Mouse (Mus musculus) kidney, embryonic 15.5 days (tissue): ENCODE measurements around the gene Avpr2. TPM values are rescaled to one million over a fixed set of nuclear protein-coding genes. Genes with fewer than 3 reads are reported as not detected.
A peak's percentile ranks its signal among the peaks of the same experiment; 100 is the strongest.

Experiments used
- ATAC-seq: fragments of 200-750 bp; cut with Nextera tagmentation; replicated peaks from 2 replicates; pipeline ENCODE4 v1.8.0; 2017; ENCODE audit warnings: moderate TSS enrichment; ENCODE audit not compliant: low FRiP score
- H3K27ac ChIP-seq: fragments of 300-500 bp; sonication (generic); 2 replicates; pipeline ENCODE4 v1.5.1; 2015; ENCODE audit warnings: mild to moderate bottlenecking, inconsistent platforms
- H3K27me3 ChIP-seq: fragments of 300-500 bp; sonication (generic); 2 replicates; pipeline ENCODE4 v1.6.1; 2015; ENCODE audit warnings: inconsistent platforms
- H3K36me3 ChIP-seq: fragments of 300-500 bp; sonication (generic); 2 replicates; pipeline ENCODE4 v1.6.1; 2015; ENCODE audit warnings: inconsistent platforms
- H3K4me1 ChIP-seq: fragments of 300-500 bp; sonication (generic); 2 replicates; pipeline ENCODE4 v1.6.1; 2015; ENCODE audit warnings: inconsistent platforms
- H3K4me2 ChIP-seq: fragments of 300-500 bp; sonication (generic); 2 replicates; pipeline ENCODE4 v1.6.1; 2015; ENCODE audit warnings: moderate library complexity, mild to moderate bottlenecking, inconsistent platforms
- H3K4me3 ChIP-seq: fragments of 300-500 bp; sonication (generic); replicated peaks from 2 replicates; pipeline ENCODE4 v1.5.1; 2015; ENCODE audit warnings: mild to moderate bottlenecking, inconsistent platforms
- H3K9ac ChIP-seq: fragments of 300-500 bp; sonication (generic); 2 replicates; pipeline ENCODE4 v1.6.1; 2015; ENCODE audit warnings: mild to moderate bottlenecking, inconsistent platforms
- H3K9me3 ChIP-seq: fragments of 300-500 bp; sonication (generic); replicated peaks from 2 replicates; pipeline ENCODE4 v1.6.1; 2016; ENCODE audit warnings: inconsistent platforms
- WGBS: fragments of 180-500 bp; shearing (Covaris S2); methylation state at CpG from one replicate; pipeline ENCODE4 v1.1.7; 2015; ENCODE audit warnings: mixed read lengths; 5-methylcytosine and 5-hydroxymethylcytosine counted together
- polyA plus RNA-seq: library from polyadenylated mRNA; unstranded; fragments of >200 nt; fragmentation: Nextera tagmentation; extraction: Ambion mirVana; gene quantifications from 2 replicates; pipeline ENCODE4 v1.2.1, GENCODE M21; 2015

Gene Avpr2
- polyA plus RNA-seq, 1 experiment from 2014 or later = 5.8 TPM

DNA sequence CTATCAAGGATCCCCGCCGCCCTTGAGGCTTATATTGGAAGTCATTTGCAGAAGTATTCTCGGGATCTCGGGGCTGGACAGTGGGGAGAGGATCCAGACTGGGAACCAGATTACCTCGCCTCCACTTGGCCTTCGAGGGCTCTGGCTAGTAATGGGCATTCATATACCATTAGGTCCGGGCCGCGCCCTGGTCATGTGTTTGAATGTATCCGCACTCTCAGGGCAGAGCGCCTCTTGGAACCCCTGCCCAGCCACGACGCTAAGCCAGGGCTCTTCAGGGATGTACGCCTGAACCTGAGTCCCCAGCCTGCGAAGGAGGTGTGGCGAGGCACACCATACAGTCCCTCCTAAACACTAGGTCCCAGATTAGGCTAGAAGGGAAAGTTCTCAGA is 10.9 kb upstream of the Avpr2 start:
- H3K9ac ChIP-seq = no peak overlapping the region
- peak overlapping the region; percentile 83 for H3K27ac ChIP-seq
- H3K4me1 ChIP-seq = peaks cover 12% of the 10 kb centered on the region; the same call in 1 of the 2 replicates
- H3K27me3 ChIP-seq = peaks cover 21% of the 10 kb centered on the region
- H3K36me3 ChIP-seq = no peaks in the 10 kb centered on the region
- peak overlapping the region; percentile 45 for H3K4me3 ChIP-seq
- peak overlapping the region; percentile 70 for H3K4me2 ChIP-seq
- no peaks in the 10 kb centered on the region for H3K9me3 ChIP-seq
- WGBS = 20% methylated on average over 16 of the region's 16 CpGs
- peak; percentile 63 for ATAC-seq

DNA sequence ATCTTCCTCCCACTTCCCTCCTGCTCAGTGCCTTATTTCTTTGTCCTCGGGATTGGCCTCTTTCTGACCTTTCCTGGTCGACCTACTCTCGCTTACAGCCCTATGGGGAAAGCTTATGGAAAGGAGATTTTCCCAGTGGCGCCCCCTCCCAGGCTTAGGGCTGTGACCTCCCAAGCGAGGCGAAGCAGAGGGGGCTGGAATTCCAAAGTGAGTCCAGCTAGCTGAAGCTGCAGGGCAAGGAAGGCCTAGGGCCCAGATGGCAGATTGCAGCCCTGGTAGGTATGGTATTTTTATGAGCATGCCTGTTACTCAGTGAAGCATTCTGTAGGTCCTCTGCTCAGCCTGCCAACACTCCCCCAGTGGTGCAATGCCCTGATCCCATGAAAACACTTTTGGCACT is 10.4 kb upstream of the Avpr2 start:
- Histone ChIP-seq H3K36me3 (no peaks in the 10 kb centered on the region), H3K27me3 (peaks cover 21% of the 10 kb centered on the region), H3K4me2 (peak overlapping the region; percentile 70), H3K4me1 (peaks cover 12% of the 10 kb centered on the region; the same call in 1 of the 2 replicates), H3K4me3 (no peak overlapping the region; the same call in 1 of the 2 replicates), H3K9me3 (no peaks in the 10 kb centered on the region), H3K27ac (peak overlapping the region; percentile 83), H3K9ac (no peak overlapping the region)
- WGBS = 26% methylated on average over 6 of the region's 6 CpGs
- ATAC-seq = peak; percentile 86

GRCm38 (mm10) chrX:73892833-73893232 is 931 bp downstream of the Avpr2 start:
- no peak overlapping the region for H3K4me3 ChIP-seq
- H3K27me3 ChIP-seq = 0 out of 2 replicates have a peak, but pooled peaks cover 6% of the 10 kb centered on the region
- 92% methylated on average over 14 of the region's 14 CpGs for WGBS
- ATAC-seq = no peak
- H3K27ac ChIP-seq = no peak overlapping the region
- no peak overlapping the region for H3K4me2 ChIP-seq
- H3K9me3 ChIP-seq = no peaks in the 10 kb centered on the region
- no peak overlapping the region for H3K9ac ChIP-seq
- H3K36me3 ChIP-seq = no peaks in the 10 kb centered on the region
- H3K4me1 ChIP-seq = no peaks in the 10 kb centered on the region

DNA sequence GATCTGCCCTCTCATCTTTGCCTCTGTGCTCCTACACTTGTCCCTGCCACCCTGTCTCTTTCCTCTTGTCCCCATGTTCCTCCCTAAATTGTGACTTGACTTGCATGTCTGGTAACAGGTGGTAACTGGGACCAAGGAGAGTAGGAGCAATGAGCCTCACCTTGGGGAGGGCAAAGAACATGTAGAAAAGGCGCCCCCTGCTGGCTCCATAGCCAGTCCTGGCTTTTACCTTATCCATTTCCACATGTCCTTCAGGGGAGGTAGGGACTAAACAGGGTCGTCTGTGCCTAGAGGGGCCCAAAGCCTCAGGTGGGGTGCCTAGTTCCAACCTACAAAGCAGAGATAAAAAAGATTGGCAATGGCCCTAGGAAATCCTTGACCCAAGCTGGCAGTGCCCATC is 3.8 kb downstream of the Avpr2 start, which contains the start of gene L1cam:
L1cam (minus strand) TSS at position 387 of the 400 bp plus-strand sequence.
- no peak for ATAC-seq
- Histone ChIP-seq H3K9ac (no peak within 1 kb of the TSS), H3K36me3 (no peaks in the 10 kb centered on the region), H3K9me3 (no peaks in the 10 kb centered on the region), H3K4me2 (no peak within 1 kb of the TSS), H3K27ac (no peak within 1 kb of the TSS), H3K4me1 (no peaks in the 10 kb centered on the region), H3K27me3 (0 out of 2 replicates have a peak, but pooled peaks cover 7% of the 10 kb centered on the region), H3K4me3 (no peak within 1 kb of the TSS)
- WGBS = 13% methylated on average over 2 of the region's 2 CpGs

DNA sequence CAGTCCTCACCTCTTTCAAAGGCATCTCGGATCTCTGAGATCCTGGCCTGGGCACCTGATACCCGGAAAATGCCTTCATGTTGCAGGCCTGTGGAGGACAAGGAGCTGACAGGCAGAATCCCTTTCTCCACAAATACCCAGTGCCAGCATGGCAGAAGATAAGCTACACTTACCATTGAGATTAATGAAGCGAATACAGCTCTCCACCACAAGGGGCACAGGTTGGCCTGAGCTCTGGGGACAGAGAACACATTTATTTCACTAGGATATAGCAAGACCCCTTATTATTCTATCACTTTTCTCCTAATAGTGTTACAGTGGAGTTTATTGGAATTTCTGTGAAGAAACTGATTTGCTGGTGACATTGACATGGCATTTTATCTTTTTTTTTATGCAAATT is 6.1 kb downstream of the Avpr2 start:
- WGBS = 69% methylated on average over 3 of the region's 3 CpGs
- no peak for ATAC-seq
- H3K9ac ChIP-seq = no peak overlapping the region
- H3K4me2 ChIP-seq = no peak overlapping the region
- no peak overlapping the region for H3K4me3 ChIP-seq
- 0 out of 2 replicates have a peak, but pooled peaks cover 4% of the 10 kb centered on the region for H3K27me3 ChIP-seq
- no peaks in the 10 kb centered on the region for H3K9me3 ChIP-seq
- H3K36me3 ChIP-seq = no peaks in the 10 kb centered on the region
- no peaks in the 10 kb centered on the region for H3K4me1 ChIP-seq
- no peak overlapping the region for H3K27ac ChIP-seq

DNA sequence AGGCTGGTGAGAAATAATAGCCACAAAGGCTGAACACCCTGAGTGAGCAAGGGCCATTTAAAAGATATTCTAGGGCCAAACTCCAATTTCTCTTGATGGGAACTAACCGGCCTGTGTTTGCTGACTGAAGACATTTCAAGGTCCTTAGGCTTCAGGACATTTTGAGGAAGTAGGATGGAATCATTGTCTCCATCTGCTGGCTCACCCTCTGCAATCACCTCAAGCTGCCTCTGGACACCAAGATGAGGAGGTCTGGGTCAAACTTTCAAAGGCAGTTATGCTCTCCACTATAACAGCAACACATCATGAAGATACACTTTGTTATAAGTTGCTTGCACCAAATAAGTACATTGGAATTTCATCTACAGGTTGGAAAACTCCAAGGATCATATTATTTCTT is 18.1 kb downstream of the Avpr2 start:
- Histone ChIP-seq H3K4me2 (no peak overlapping the region), H3K4me3 (no peak overlapping the region), H3K27me3 (no peaks in the 10 kb centered on the region), H3K4me1 (peaks cover 7% of the 10 kb centered on the region; the same call in 1 of the 2 replicates), H3K9me3 (no peaks in the 10 kb centered on the region), H3K36me3 (no peaks in the 10 kb centered on the region), H3K27ac (no peak overlapping the region), H3K9ac (no peak overlapping the region)
- 86% methylated on average over 1 of the region's 1 CpGs for WGBS
- no peak for ATAC-seq

GRCm38 (mm10) chrX:73910451-73910850 is 18.5 kb downstream of the Avpr2 start:
- Histone ChIP-seq H3K36me3 (no peaks in the 10 kb centered on the region), H3K9ac (no peak overlapping the region), H3K27me3 (no peaks in the 10 kb centered on the region), H3K4me3 (no peak overlapping the region), H3K4me1 (peaks cover 7% of the 10 kb centered on the region; the same call in 1 of the 2 replicates), H3K27ac (no peak overlapping the region), H3K4me2 (peak overlapping the region; percentile 52), H3K9me3 (no peaks in the 10 kb centered on the region)
- ATAC-seq = no peak

- H3K27ac ChIP-seq = no peak overlapping the region
- WGBS = 14% methylated on average over 26 of the region's 26 CpGs
- H3K4me3 ChIP-seq = peak overlapping the region; percentile 23
- ATAC-seq = no peak
- peak overlapping the region; percentile 52 for H3K4me2 ChIP-seq
- no peaks in the 10 kb centered on the region for H3K9me3 ChIP-seq
- H3K9ac ChIP-seq = no peak overlapping the region
- H3K4me1 ChIP-seq = peaks cover 7% of the 10 kb centered on the region; the same call in 1 of the 2 replicates
- H3K36me3 ChIP-seq = no peaks in the 10 kb centered on the region
- no peaks in the 10 kb centered on the region for H3K27me3 ChIP-seq
These were observed 19.3 kb downstream of the Avpr2 start for GRCm38 (mm10) chrX:73911156-73911555.

GRCm38 (mm10) chrX:73911588-73911987 is 19.7 kb downstream of the Avpr2 start:
- H3K4me2 ChIP-seq = no peak overlapping the region
- 74% methylated on average over 2 of the region's 2 CpGs for WGBS

DNA sequence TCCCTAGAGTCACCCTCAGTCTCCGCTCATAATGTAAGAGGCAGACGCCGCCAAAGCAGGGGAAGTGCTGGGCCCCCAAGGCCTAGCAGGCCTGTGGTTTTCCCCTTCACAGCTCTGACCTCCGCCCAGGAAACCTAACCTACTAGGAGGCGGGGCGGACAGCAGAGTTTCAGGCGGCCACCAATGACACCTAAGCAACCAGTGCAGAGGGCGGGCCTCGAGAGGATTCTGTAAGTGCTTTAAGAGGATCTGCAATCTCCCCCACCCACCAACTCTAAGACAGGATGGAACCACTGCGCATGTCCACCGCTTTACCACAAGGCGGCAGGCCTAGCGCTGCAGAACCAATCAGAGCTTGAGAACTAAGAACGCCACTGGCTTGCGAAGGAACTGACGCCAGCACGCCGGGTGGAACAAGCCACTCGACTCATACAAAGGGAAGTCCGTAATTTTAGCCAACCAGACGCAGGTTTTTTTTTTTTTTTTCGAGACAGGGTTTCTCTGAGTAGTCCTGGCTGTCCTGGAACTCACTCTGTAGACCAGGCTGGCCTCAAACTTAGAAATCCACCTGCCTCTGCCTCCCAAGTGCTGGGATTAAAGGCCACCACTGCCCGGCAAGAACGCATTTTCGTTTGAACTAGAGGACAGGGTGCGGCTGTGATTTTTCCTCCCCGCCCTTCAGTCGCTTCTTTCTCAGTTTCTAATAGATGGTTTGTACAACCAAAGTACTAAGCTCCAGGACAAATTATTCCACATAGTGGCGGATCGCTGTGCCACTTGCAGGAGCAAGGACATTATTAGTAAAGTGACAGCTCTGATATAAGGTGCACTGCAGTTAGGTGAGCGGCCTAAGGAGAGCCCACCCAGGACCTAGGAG is 23.2 kb downstream of the Avpr2 start:
- peak overlapping the region; percentile 44 for H3K4me2 ChIP-seq
- H3K9me3 ChIP-seq = no peaks in the 10 kb centered on the region
- no peaks in the 10 kb centered on the region for H3K27me3 ChIP-seq
- H3K9ac ChIP-seq = peak overlapping the region; percentile 8; the same call in 1 of the 2 replicates
- H3K4me3 ChIP-seq = peak overlapping the region; percentile 20
- H3K36me3 ChIP-seq = peaks cover 30% of the 10 kb centered on the region
- peak; percentile 98 for ATAC-seq
- H3K4me1 ChIP-seq = peaks cover 7% of the 10 kb centered on the region; the same call in 1 of the 2 replicates
- 26% methylated on average over 31 of the region's 31 CpGs for WGBS
- peak overlapping the region; percentile 82 for H3K27ac ChIP-seq

More at GRCm38 (mm10) chrX:73911588-73911987, 19.7 kb downstream of the Avpr2 start:
- Histone ChIP-seq H3K27ac (no peak overlapping the region), H3K27me3 (no peaks in the 10 kb centered on the region), H3K4me3 (no peak overlapping the region), H3K4me1 (peaks cover 7% of the 10 kb centered on the region; the same call in 1 of the 2 replicates), H3K9ac (no peak overlapping the region), H3K36me3 (no peaks in the 10 kb centered on the region), H3K9me3 (no peaks in the 10 kb centered on the region)
- ATAC-seq = no peak

GRCm38 (mm10) chrX:73916945-73917344 is 25.0 kb downstream of the Avpr2 start:
- H3K9ac ChIP-seq = no peak overlapping the region
- no peak overlapping the region for H3K27ac ChIP-seq
- H3K9me3 ChIP-seq = no peaks in the 10 kb centered on the region
- WGBS = 89% methylated on average over 8 of the region's 8 CpGs
- no peak overlapping the region for H3K4me3 ChIP-seq
- H3K27me3 ChIP-seq = no peaks in the 10 kb centered on the region
- no peak for ATAC-seq
- H3K4me2 ChIP-seq = no peak overlapping the region
- H3K36me3 ChIP-seq = peaks cover 30% of the 10 kb centered on the region
- H3K4me1 ChIP-seq = peaks cover 6% of the 10 kb centered on the region; the same call in 1 of the 2 replicates

GRCm38 (mm10) chrX:73918631-73919030 is 26.7 kb downstream of the Avpr2 start:
- Histone ChIP-seq H3K9me3 (no peaks in the 10 kb centered on the region), H3K4me3 (no peak overlapping the region), H3K9ac (no peak overlapping the region), H3K4me1 (peaks cover 6% of the 10 kb centered on the region; the same call in 1 of the 2 replicates), H3K4me2 (no peak overlapping the region), H3K27ac (no peak overlapping the region), H3K27me3 (no peaks in the 10 kb centered on the region), H3K36me3 (peaks cover 30% of the 10 kb centered on the region)
- 89% methylated on average over 5 of the region's 5 CpGs for WGBS
- no peak for ATAC-seq
